Comparison of ENCODE assay signal across 8 mouse cellular contexts in genomic region chr4:142179531-142179930, GRCm38 (mm10). TPM values are rescaled to one million over a fixed set of nuclear protein-coding genes. Genes with fewer than 3 reads are reported as not detected.
DNase-seq lines count a peak whose midpoint lies in the region; ATAC-seq and TF ChIP-seq lines count a peak whose summit lies in the region.

No protein-coding gene starts in this region.

- WGBS in kidney, adult 2 months: 17% methylated on average over 13 of the region's 13 CpGs

- no peaks in the 10 kb centered on the region for H3K36me3 ChIP-seq in kidney, adult 2 months (ENCODE audit: control insufficient read depth, insufficient read depth, low read length)

- H3K27ac ChIP-seq in kidney, adult 2 months (ENCODE audit: insufficient read depth, low read depth, low read length): peak overlapping the region; percentile 57

- no peak for ATAC-seq in megakaryocyte progenitor cell, adult 5-6 weeks (replicated peaks; ENCODE audit: poor library complexity)

- no peak for TF ChIP-seq CTCF in kidney, adult 2 months (conservative IDR thresholded peaks at IDR 0.05; ENCODE audit: insufficient read depth, insufficient read length, low read depth, low read length)

- H3K4me1 ChIP-seq in kidney, adult 2 months (ENCODE audit: control insufficient read depth, insufficient read depth, low read length): peaks cover 26% of the 10 kb centered on the region

- peak; percentile 55 to 64 for DNase-seq in layer of hippocampus, postnatal 10 days (ENCODE audit: low spot score in 2 of 2)
- no peak for DNase-seq in layer of hippocampus, adult 9-10 months (ENCODE audit: low spot score)
- peak; percentile 94 to 95 for DNase-seq in adrenal gland, postnatal 36 days
- DNase-seq in heart, adult 18-20 months: peak; percentile 66 to 82
- DNase-seq in kidney, adult 2 months: peak; percentile 83
- peak; percentile 77 for DNase-seq in lung, postnatal 25 days (ENCODE audit: low spot score)
- DNase-seq in retina, postnatal 1 day: no peak

- no peaks in the 10 kb centered on the region for H3K27me3 ChIP-seq in kidney, adult 2 months (replicated peaks; ENCODE audit: control insufficient read depth, insufficient read depth, low read length)

- TF ChIP-seq POLR2A in kidney, adult 2 months (IDR thresholded peaks at IDR 0.05; ENCODE audit: low read depth, low read length): no peak

- H3K4me3 ChIP-seq in kidney, adult 2 months (ENCODE audit: insufficient read depth, low read depth, low read length): no peak overlapping the region

RNA-seq across cellular contexts. Expression of gene Kazn, which starts 59.7 kb away (rescaled TPM):
- total RNA-seq in layer of hippocampus, postnatal 10 days (2021): 10 to 100 TPM; 40.3 to 52.8 TPM
- 10 to 100 TPM; 21.7 to 25.1 TPM for total RNA-seq in adrenal gland, postnatal 36 days (2021)
- 1 to 10 TPM; 2.8 to 3.1 TPM for total RNA-seq in heart, adult 18-20 months (2021)
- polyA plus RNA-seq in kidney, adult 2 months (2012; rRNA removed): 76.1 and 80.8 TPM in 2 replicates
- 0.68 and 0.96 TPM in 2 replicates for total RNA-seq in megakaryocyte progenitor cell, adult 5-6 weeks (2015)
- 1.2 and 1.6 TPM in 2 replicates for total RNA-seq in megakaryocyte progenitor cell, adult 5-6 weeks (2017)

Comparison
In these comparisons a context has a peak if more than half of its experiments do, and no peak if none do; other contexts are left out.
1. DNase-seq: peak in layer of hippocampus, postnatal 10 days (2 of 2), adrenal gland, postnatal 36 days (2 of 2), heart, adult 18-20 months (2 of 2), kidney, adult 2 months (single experiment) and lung, postnatal 25 days (single experiment); none in layer of hippocampus, adult 9-10 months (single experiment) and retina, postnatal 1 day (single experiment).
2. RNA of gene Kazn, which starts 59.7 kb away (total RNA-seq): 40.3 to 52.8 TPM in layer of hippocampus, postnatal 10 days and 21.7 to 25.1 TPM in adrenal gland, postnatal 36 days; 2.8 to 3.1 TPM in heart, adult 18-20 months and 0.68 to 1.6 TPM in megakaryocyte progenitor cell, adult 5-6 weeks; every median in the first group is over 4 times any median in the second.